In the genomic region with DNA sequence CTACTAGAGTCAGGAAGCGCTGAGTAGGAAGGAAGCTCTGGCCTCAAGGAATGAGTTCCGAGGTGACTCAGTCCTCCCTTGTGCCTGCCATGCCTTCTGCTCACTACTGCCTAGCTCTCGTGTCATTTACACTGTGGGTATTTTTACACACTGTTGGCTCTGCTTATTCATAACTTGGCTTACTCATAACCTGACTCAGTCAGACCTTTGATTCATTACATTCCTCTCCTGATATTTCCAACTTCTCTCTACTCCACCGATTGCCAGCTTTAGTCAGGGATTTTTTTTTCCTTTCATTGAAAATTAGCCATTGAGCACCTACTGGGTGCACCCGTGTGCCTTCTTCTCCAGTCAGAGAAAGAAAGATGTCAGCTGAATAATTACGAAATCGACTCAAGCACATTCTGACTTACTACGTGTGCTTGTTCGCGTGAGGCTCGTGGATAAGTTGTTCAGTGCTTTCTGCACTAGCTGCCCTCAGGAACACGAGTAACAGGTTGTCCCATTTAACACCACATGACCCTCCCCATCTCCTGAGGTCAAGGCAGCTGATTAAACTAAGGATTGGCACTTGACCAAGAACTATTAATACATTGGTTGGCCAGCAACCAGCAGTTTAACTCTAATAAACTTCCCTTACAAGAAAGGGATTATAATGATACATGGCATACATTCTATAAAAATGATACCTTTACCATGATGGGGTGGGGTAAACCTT, we compare ENCODE assay signal across 12 mouse cellular contexts. TPM values are rescaled to one million over a fixed set of nuclear protein-coding genes. Genes with fewer than 3 reads are reported as not detected.
A peak's percentile ranks its signal among the peaks of the same experiment; 100 is the strongest.
DNase-seq lines count a peak whose midpoint lies in the region; ATAC-seq lines count a peak whose summit lies in the region.
"Had no signal": no experiment of that assay in that cellular context is flagged by ENCODE, and none has a peak within 500 bp of the region (broad histone marks: within the 10 kb centered on the region; RNA-seq: fewer than 3 reads in every experiment).

No protein-coding gene starts in this region.

- ATAC-seq in megakaryocyte, adult 5-6 weeks (ENCODE audit: poor library complexity, severe bottlenecking) = no peak
- no peak; the same call in 1 of the 2 replicates for ATAC-seq in stomach, embryonic 15.5 days (ENCODE audit: insufficient read depth, low FRiP score, low read depth)

- H3K27ac ChIP-seq in stomach, embryonic 15.5 days = peak overlapping the region; percentile 55; the same call in 1 of the 2 replicates
- H3K27ac ChIP-seq: forebrain, embryonic 10.5 days had no signal

- peaks cover 10% of the 10 kb centered on the region for H3K4me1 ChIP-seq in megakaryocyte, embryonic 14.5 days
- H3K4me1 ChIP-seq in stomach, embryonic 15.5 days = peaks cover 8% of the 10 kb centered on the region; the same call in 1 of the 2 replicates
- H3K4me1 ChIP-seq: forebrain, embryonic 10.5 days had no signal

- peak; percentile 86 for DNase-seq in NIH3T3 (ENCODE audit: low read depth)
- DNase-seq in adrenal gland, postnatal 36 days = peak; percentile 38 to 43
- no peak for DNase-seq in gastrocnemius, postnatal 10 days
- no peak for DNase-seq in heart, postnatal 14 days
- DNase-seq: cerebellum, postnatal 25 days; kidney, postnatal 36 days; left cerebral cortex, postnatal 4 days; right cerebral cortex, postnatal 25 days had no signal

- no peaks in the 10 kb centered on the region for H3K36me3 ChIP-seq in megakaryocyte, embryonic 14.5 days (replicated peaks; ENCODE audit: low read length)
- H3K36me3 ChIP-seq in stomach, embryonic 15.5 days = no peaks in the 10 kb centered on the region
- H3K36me3 ChIP-seq: forebrain, embryonic 10.5 days had no signal

- WGBS in stomach, embryonic 15.5 days = 67% methylated on average over 12 of the region's 12 CpGs

- peaks cover 28% of the 10 kb centered on the region for H3K27me3 ChIP-seq in megakaryocyte, embryonic 14.5 days (replicated peaks)
- no peaks in the 10 kb centered on the region for H3K27me3 ChIP-seq in stomach, embryonic 15.5 days (replicated peaks)

- no peaks in the 10 kb centered on the region for H3K9me3 ChIP-seq in megakaryocyte, embryonic 14.5 days
- no peaks in the 10 kb centered on the region for H3K9me3 ChIP-seq in stomach, embryonic 15.5 days
- H3K9me3 ChIP-seq: forebrain, embryonic 10.5 days had no signal

- peak overlapping the region; percentile 50 for H3K4me3 ChIP-seq in megakaryocyte, embryonic 14.5 days (replicated peaks)
- no peak overlapping the region for H3K4me3 ChIP-seq in stomach, embryonic 15.5 days (replicated peaks)
- H3K4me3 ChIP-seq: forebrain, embryonic 10.5 days had no signal

- no peak overlapping the region for H3K9ac ChIP-seq in stomach, embryonic 15.5 days

- intact Hi-C loops in heart, postnatal 14 days (cut with DNase I) = no loop called here

- no peak overlapping the region for H3K4me2 ChIP-seq in stomach, embryonic 15.5 days

RNA-seq across cellular contexts. Expression of gene Med13, which starts 23.3 kb away (rescaled TPM):
- 0.15 and 0.46 TPM in 2 replicates for polyA plus RNA-seq in megakaryocyte, embryonic 14.5 days (2012; ENCODE audit: insufficient read depth, low replicate concordance)
- total RNA-seq in megakaryocyte, adult 5-6 weeks (2015) = 51.7 and 62.6 TPM in 2 replicates
- total RNA-seq in megakaryocyte, adult 5-6 weeks (2017) = 54.4 and 65.2 TPM in 2 replicates
- total RNA-seq in adrenal gland, postnatal 36 days (2021) = 10 to 100 TPM; 47.4 to 55.2 TPM
- 8.6 and 9.2 TPM in 2 replicates for polyA plus RNA-seq in stomach, embryonic 15.5 days (2015; fragmentation: Nextera tagmentation; extraction: Ambion mirVana)
- total RNA-seq in gastrocnemius, postnatal 10 days (2021) = 10 to 100 TPM; 42.2 to 47.1 TPM
- 10 to 100 TPM; 45.8 to 52.9 TPM for total RNA-seq in heart, postnatal 14 days (2021)

Comparison
In these comparisons a context has a peak if more than half of its experiments do, and no peak if none do; other contexts are left out.
1. DNase-seq: peak in NIH3T3 (single experiment) and adrenal gland, postnatal 36 days (2 of 2); none in gastrocnemius, postnatal 10 days (single experiment) and heart, postnatal 14 days (0 of 2).